Mouse (Mus musculus): ENCODE results near the gene Cenpb.

GRCm38 (mm10) chr2:131225178-131225577, 45.3 kb upstream of the Cenpb start:
- TF ChIP-seq CTCF (IDR thresholded peaks at IDR 0.05; ENCODE audit: low read depth), result no peak
- no peak for TF ChIP-seq EP300 (IDR thresholded peaks at IDR 0.05; ENCODE audit: low read depth)

Data from heart, postnatal 0 days (tissue).